Mouse (Mus musculus) stomach, postnatal 0 days (tissue): ENCODE results near the gene Tbl2. TPM values are rescaled to one million over a fixed set of nuclear protein-coding genes. Genes with fewer than 3 reads are reported as not detected.
A peak's percentile ranks its signal among the peaks of the same experiment; 100 is the strongest.

Experiments
- ATAC-seq: fragments of 200-750 bp; cut with Nextera tagmentation; 2 replicates; pipeline ENCODE4 v1.8.0; 2017; ENCODE audit not compliant: low FRiP score, low TSS enrichment
- DNase-seq: peaks from one replicate; pipeline ENCODE4 v3.0.0-alpha.2; 2016; ENCODE audit warnings: low spot score
- H3K27ac ChIP-seq: fragments of 300-500 bp; sonication (generic); replicated peaks from 2 replicates; pipeline ENCODE4 v1.5.1; 2014; ENCODE audit warnings: mild to moderate bottlenecking, control low read depth
- H3K27me3 ChIP-seq: fragments of 300-500 bp; sonication (generic); 2 replicates; pipeline ENCODE4 v1.6.1; 2014; ENCODE audit warnings: low read length; ENCODE audit not compliant: control insufficient read depth, insufficient read depth
- H3K36me3 ChIP-seq: fragments of 300-500 bp; sonication (generic); 2 replicates; pipeline ENCODE4 v1.6.1; 2014; ENCODE audit warnings: low read length, mixed read lengths; ENCODE audit not compliant: control insufficient read depth, insufficient read depth
- H3K4me1 ChIP-seq: fragments of 300-500 bp; sonication (generic); replicated peaks from 2 replicates; pipeline ENCODE4 v1.6.1; 2014; ENCODE audit warnings: antibody characterized with exemption; ENCODE audit not compliant: control insufficient read depth, insufficient read depth
- H3K4me2 ChIP-seq: fragments of 300-500 bp; sonication (generic); replicated peaks from 2 replicates; pipeline ENCODE4 v1.6.1; 2014; ENCODE audit warnings: low read depth, mild to moderate bottlenecking, control low read depth, moderate library complexity
- H3K4me3 ChIP-seq: fragments of 300-500 bp; sonication (generic); 2 replicates; pipeline ENCODE4 v1.5.1; 2014; ENCODE audit warnings: low read depth, low read length, control low read depth
- H3K9ac ChIP-seq: fragments of 300-500 bp; sonication (generic); 2 replicates; pipeline ENCODE4 v1.6.1; 2014; ENCODE audit warnings: mild to moderate bottlenecking, low read length, control low read depth, mixed read lengths
- H3K9me3 ChIP-seq: fragments of 300-500 bp; sonication (generic); 2 replicates; pipeline ENCODE4 v1.6.1; 2016; ENCODE audit warnings: low read length; ENCODE audit not compliant: control insufficient read depth
- CTCF ChIP-seq: IDR thresholded peaks from 2 replicates; pipeline ENCODE4 v1.5.1; 2016; ENCODE audit warnings: antibody characterized with exemption, low read depth, mild to moderate bottlenecking, moderate library complexity
- EP300 ChIP-seq: optimal IDR thresholded peaks from 2 replicates; pipeline ENCODE3; 2016; ENCODE audit warnings: antibody characterized with exemption
- WGBS: fragments of 180-500 bp; shearing (Covaris S2); extraction: QIAGEN DNeasy Blood & Tissue Kit; methylation state at CpG from one replicate; pipeline ENCODE4 v1.1.7; 2014; 5-methylcytosine and 5-hydroxymethylcytosine counted together
- polyA plus RNA-seq: library from polyadenylated mRNA; unstranded; fragments of >200 nt; fragmentation: Nextera tagmentation; extraction: Ambion mirVana; gene quantifications from 2 replicates; pipeline ENCODE4 v1.2.1, GENCODE M21; 2015

The Tbl2 gene
- polyA plus RNA-seq, 1 experiment from 2014 or later = 11.6 TPM

GRCm38 (mm10) chr5:135168063-135169062, 18.9 kb downstream of the Tbl2 start, which contains the start of gene Bcl7b:
Gene Bcl7b, plus strand, starts transcription at chr5:135168283.
- DNase-seq (peak; percentile 98), ATAC-seq (peak; percentile 98)
- Histone ChIP-seq H3K36me3 (peaks cover 5% of the 10 kb centered on the region; the same call in 1 of the 2 replicates), H3K4me1 (peaks cover 3% of the 10 kb centered on the region; the same call in 1 of the 2 replicates), H3K27me3 (no peaks in the 10 kb centered on the region), H3K9ac (peak within 1 kb of the TSS; percentile 88), H3K4me2 (peak within 1 kb of the TSS; percentile 89), H3K9me3 (no peaks in the 10 kb centered on the region), H3K27ac (peak within 1 kb of the TSS; percentile 98), H3K4me3 (peak within 1 kb of the TSS; percentile 72)
- 2% methylated on average over 76 of the region's 95 CpGs for WGBS
- TF ChIP-seq EP300 (no peak), CTCF (peak; percentile 15; the same call in 1 of the 2 replicates)

GRCm38 (mm10) chr5:135169479-135169878, 20.0 kb downstream of the Tbl2 start:
- Histone ChIP-seq H3K27ac (peak overlapping the region; percentile 98), H3K9ac (no peak overlapping the region; the same call in 1 of the 2 replicates), H3K4me3 (peak overlapping the region; percentile 72), H3K27me3 (no peaks in the 10 kb centered on the region), H3K9me3 (no peaks in the 10 kb centered on the region), H3K36me3 (peaks cover 5% of the 10 kb centered on the region; the same call in 1 of the 2 replicates), H3K4me1 (peaks cover 3% of the 10 kb centered on the region; the same call in 1 of the 2 replicates), H3K4me2 (peak overlapping the region; percentile 89)
- TF ChIP-seq CTCF (no peak), EP300 (no peak)
- ATAC-seq = no peak
- no peak for DNase-seq
- 87% methylated on average over 5 of the region's 5 CpGs for WGBS

- Histone ChIP-seq H3K27ac (no peak overlapping the region), H3K4me1 (peaks cover 3% of the 10 kb centered on the region; the same call in 1 of the 2 replicates), H3K36me3 (peaks cover 9% of the 10 kb centered on the region), H3K4me2 (no peak overlapping the region), H3K4me3 (no peak overlapping the region), H3K9me3 (no peaks in the 10 kb centered on the region), H3K27me3 (no peaks in the 10 kb centered on the region), H3K9ac (no peak overlapping the region)
- ATAC-seq (no peak), DNase-seq (no peak)
- TF ChIP-seq CTCF (no peak), EP300 (no peak)
- 88% methylated on average over 6 of the region's 6 CpGs for WGBS
Measured at GRCm38 (mm10) chr5:135171688-135172220, 22.3 kb downstream of the Tbl2 start.

- 84% methylated on average over 5 of the region's 5 CpGs for WGBS
- H3K9me3 ChIP-seq = no peaks in the 10 kb centered on the region
- no peak for DNase-seq
- H3K27ac ChIP-seq = no peak overlapping the region
- no peak overlapping the region for H3K9ac ChIP-seq
- no peak for ATAC-seq
- no peak for TF ChIP-seq CTCF
- no peak for TF ChIP-seq EP300
- peaks cover 9% of the 10 kb centered on the region for H3K36me3 ChIP-seq
- no peak overlapping the region for H3K4me3 ChIP-seq
- no peak overlapping the region for H3K4me2 ChIP-seq
- peaks cover 3% of the 10 kb centered on the region; the same call in 1 of the 2 replicates for H3K4me1 ChIP-seq
- H3K27me3 ChIP-seq = no peaks in the 10 kb centered on the region
Measured at GRCm38 (mm10) chr5:135172986-135173385, 23.5 kb downstream of the Tbl2 start.

- peaks cover 22% of the 10 kb centered on the region for H3K36me3 ChIP-seq
- no peak overlapping the region for H3K4me3 ChIP-seq
- H3K27ac ChIP-seq = no peak overlapping the region
- no peak overlapping the region for H3K9ac ChIP-seq
- H3K9me3 ChIP-seq = no peaks in the 10 kb centered on the region
- no peaks in the 10 kb centered on the region for H3K27me3 ChIP-seq
- ATAC-seq (no peak), DNase-seq (no peak)
- TF ChIP-seq CTCF (no peak), EP300 (no peak)
- no peaks in the 10 kb centered on the region for H3K4me1 ChIP-seq
- H3K4me2 ChIP-seq = no peak overlapping the region
Measured at GRCm38 (mm10) chr5:135175086-135175485, 25.6 kb downstream of the Tbl2 start.

- Histone ChIP-seq H3K4me2 (no peak overlapping the region), H3K4me1 (no peaks in the 10 kb centered on the region), H3K27ac (no peak overlapping the region), H3K4me3 (no peak overlapping the region), H3K36me3 (peaks cover 28% of the 10 kb centered on the region), H3K27me3 (no peaks in the 10 kb centered on the region), H3K9me3 (no peaks in the 10 kb centered on the region), H3K9ac (no peak overlapping the region)
- no peak for ATAC-seq
- TF ChIP-seq CTCF = no peak
- no peak for TF ChIP-seq EP300
- no peak for DNase-seq
- 79% methylated on average over 3 of the region's 3 CpGs for WGBS
Measured at GRCm38 (mm10) chr5:135178523-135178922, 29.1 kb downstream of the Tbl2 start.
